Mouse (Mus musculus) hindbrain, embryonic 14.5 days (tissue): ENCODE measurements around the gene Tuft1. TPM values are rescaled to one million over a fixed set of nuclear protein-coding genes. Genes with fewer than 3 reads are reported as not detected.
A peak's percentile ranks its signal among the peaks of the same experiment; 100 is the strongest.
"Not testable (repeated sequence)": the region's sequence is repeated elsewhere in the genome, so short reads cannot be mapped to it uniquely, and the experiment has no call there.

Experiments
- ATAC-seq: fragments of 200-750 bp; cut with Nextera tagmentation; 2 replicates; pipeline ENCODE4 v1.8.0; 2017; ENCODE audit warnings: moderate number of reproducible peaks, mild to moderate bottlenecking, moderate TSS enrichment, moderate library complexity; ENCODE audit not compliant: low FRiP score
- DNase-seq: peaks from one replicate; pipeline ENCODE4 v3.0.0-alpha.2; 2015; ENCODE audit warnings: low spot score
- H3K27ac ChIP-seq: fragments of 300-500 bp; sonication (generic); 2 replicates; pipeline ENCODE4 v1.5.1; 2014; ENCODE audit warnings: mild to moderate bottlenecking, moderate library complexity
- H3K27me3 ChIP-seq: fragments of 300-500 bp; sonication (generic); 2 replicates; pipeline ENCODE4 v1.6.1; 2014; ENCODE audit warnings: mild to moderate bottlenecking, low read length, mixed read lengths; ENCODE audit not compliant: control insufficient read depth, insufficient read depth
- H3K36me3 ChIP-seq: fragments of 300-500 bp; sonication (generic); replicated peaks from 2 replicates; pipeline ENCODE4 v1.6.1; 2014; ENCODE audit not compliant: control insufficient read depth, insufficient read depth
- H3K4me1 ChIP-seq: fragments of 300-500 bp; sonication (generic); replicated peaks from 2 replicates; pipeline ENCODE4 v1.6.1; 2014; ENCODE audit warnings: antibody characterized with exemption, low read length, mixed read lengths; ENCODE audit not compliant: control insufficient read depth, insufficient read depth
- H3K4me2 ChIP-seq: fragments of 300-500 bp; sonication (generic); replicated peaks from 2 replicates; pipeline ENCODE4 v1.6.1; 2014; ENCODE audit warnings: mild to moderate bottlenecking, moderate library complexity
- H3K4me3 ChIP-seq: fragments of 300-500 bp; sonication (generic); replicated peaks from 2 replicates; pipeline ENCODE4 v1.5.1; 2014; ENCODE audit warnings: mild to moderate bottlenecking, low read length
- H3K9ac ChIP-seq: fragments of 300-500 bp; sonication (generic); 2 replicates; pipeline ENCODE4 v1.6.1; 2014
- H3K9me3 ChIP-seq: fragments of 300-500 bp; sonication (generic); 2 replicates; pipeline ENCODE4 v1.6.1; 2016; ENCODE audit warnings: low read length; ENCODE audit not compliant: control insufficient read depth
- WGBS: fragments of 180-500 bp; shearing (Covaris S2); extraction: QIAGEN DNeasy Blood & Tissue Kit; methylation state at CpG from one replicate; pipeline ENCODE4 v1.1.7; 2014; 5-methylcytosine and 5-hydroxymethylcytosine counted together
- polyA plus RNA-seq: library from polyadenylated mRNA; unstranded; fragments of >200 nt; fragmentation: Nextera tagmentation; extraction: Ambion mirVana; gene quantifications from 2 replicates; pipeline ENCODE4 v1.2.1, GENCODE M21; 2014

The Tuft1 gene
- polyA plus RNA-seq, 1 experiment from 2014 or later, result 7.2 TPM

DNA sequence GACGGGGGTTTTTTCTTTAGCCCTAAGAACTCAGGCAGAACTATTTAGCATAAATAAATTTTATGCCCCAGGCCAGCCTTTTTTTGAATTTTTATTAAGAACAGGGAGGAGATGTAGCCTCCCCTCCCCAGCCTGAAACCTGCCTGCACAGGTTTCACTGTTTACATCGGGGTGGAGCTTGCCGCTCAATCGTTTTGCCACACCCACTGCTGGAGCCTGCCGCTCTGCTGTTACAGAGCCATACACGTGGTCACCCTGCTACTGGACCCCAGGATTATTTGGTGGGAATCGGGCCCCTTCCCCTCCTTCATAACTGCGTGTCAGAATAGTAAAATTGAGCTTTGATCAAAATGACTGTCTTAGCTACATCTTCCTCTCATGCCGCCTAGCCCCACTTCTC lies 16.4 kb upstream of the Tuft1 start:
- not testable (repeated sequence) for DNase-seq, ATAC-seq, H3K9ac ChIP-seq, H3K27me3 ChIP-seq, H3K36me3 ChIP-seq, H3K4me3 ChIP-seq, H3K9me3 ChIP-seq, H3K27ac ChIP-seq, H3K4me1 ChIP-seq, H3K4me2 ChIP-seq
- WGBS, result 93% methylated on average over 9 of the region's 9 CpGs

DNA sequence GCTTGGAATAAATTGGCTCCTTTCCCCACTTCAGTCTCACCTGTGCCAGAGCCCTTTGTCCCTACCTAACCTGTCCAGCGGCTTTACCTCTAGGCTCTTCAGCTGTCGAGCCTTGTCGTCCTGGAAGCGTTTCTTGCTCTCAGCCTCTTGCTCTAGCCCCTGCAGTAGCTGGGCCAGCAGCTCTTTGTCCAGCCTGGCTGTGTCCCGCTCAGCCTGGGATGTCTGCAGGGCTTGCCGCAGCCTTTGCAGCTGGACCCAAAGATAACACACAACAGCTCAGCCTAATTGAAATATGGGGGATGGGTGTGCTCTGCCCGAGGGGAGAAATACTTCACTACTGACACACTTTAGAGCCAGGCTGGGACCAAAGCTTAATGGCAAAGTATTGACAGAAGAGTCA lies 7.2 kb upstream of the Tuft1 start:
- not testable (repeated sequence) for H3K9me3 ChIP-seq, H3K4me2 ChIP-seq, H3K9ac ChIP-seq, ATAC-seq, H3K27me3 ChIP-seq, H3K27ac ChIP-seq, H3K36me3 ChIP-seq, H3K4me1 ChIP-seq, DNase-seq, H3K4me3 ChIP-seq
- whole genome bisulfite sequencing, result 52% methylated on average over 7 of the region's 7 CpGs

DNA sequence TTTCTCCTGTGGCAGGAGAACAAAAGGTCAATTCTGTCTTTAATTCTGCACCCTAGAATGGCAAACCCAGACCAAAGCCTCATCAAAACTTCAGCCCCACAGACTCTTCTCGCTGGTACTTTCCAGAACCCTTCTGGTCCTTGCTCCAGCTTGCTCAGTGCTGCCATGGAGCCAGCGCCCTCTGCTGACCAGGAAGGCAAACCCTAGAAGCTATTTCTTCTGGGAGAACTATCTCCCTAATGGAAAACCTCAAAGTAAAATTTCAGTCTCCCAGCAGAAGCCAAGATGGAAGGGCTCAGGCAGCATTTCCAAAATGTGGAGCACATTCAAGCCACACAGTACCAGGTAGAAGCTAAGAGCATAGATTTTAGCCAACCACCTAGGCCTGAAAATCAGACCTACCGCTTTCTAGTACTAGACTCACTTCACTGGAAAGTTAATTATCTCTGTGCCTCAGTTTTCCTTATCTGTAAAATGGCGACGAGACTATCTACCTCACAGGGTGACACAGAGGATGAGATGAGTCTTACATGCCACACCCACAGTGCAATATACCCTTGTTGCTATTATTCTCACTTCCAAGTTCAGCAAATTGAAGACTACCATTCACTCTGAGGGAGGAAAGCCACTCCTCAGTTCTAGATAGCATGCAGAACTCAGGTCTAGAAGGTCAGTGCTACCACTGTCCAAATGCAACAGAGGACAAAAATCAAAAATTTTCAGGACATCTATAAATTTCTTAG lies 6.6 kb upstream of the Tuft1 start:
- DNase-seq, H3K36me3 ChIP-seq, H3K4me1 ChIP-seq, H3K27me3 ChIP-seq, H3K4me3 ChIP-seq, H3K9ac ChIP-seq, ATAC-seq, H3K4me2 ChIP-seq, H3K9me3 ChIP-seq, H3K27ac ChIP-seq: not testable (repeated sequence)
- WGBS, result 95% methylated on average over 3 of the region's 5 CpGs

DNA sequence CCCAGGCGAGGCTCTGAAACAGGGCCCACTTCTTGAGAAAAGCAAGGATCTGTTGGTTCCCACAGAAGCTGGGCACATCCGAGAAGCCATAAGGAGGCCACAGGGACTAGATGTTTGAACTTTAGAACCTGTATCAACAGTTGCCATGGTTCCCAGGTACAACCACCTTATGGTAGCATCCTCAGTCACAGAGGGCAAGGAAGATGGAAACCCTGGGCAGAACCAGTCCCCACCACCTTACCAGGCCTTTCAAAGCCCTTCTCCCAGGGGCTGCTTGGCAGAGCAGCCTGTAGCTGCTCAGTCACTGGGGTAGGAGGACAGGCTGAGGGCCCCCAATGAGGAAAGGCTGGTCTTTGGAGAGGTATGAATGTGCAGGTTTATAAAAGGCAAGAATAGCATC lies 2.2 kb upstream of the Tuft1 start:
- not testable (repeated sequence) for H3K4me3 ChIP-seq, H3K36me3 ChIP-seq, ATAC-seq, H3K9me3 ChIP-seq, H3K4me2 ChIP-seq, DNase-seq, H3K27ac ChIP-seq, H3K9ac ChIP-seq, H3K4me1 ChIP-seq, H3K27me3 ChIP-seq
- 90% methylated on average over 2 of the region's 2 CpGs for WGBS

DNA sequence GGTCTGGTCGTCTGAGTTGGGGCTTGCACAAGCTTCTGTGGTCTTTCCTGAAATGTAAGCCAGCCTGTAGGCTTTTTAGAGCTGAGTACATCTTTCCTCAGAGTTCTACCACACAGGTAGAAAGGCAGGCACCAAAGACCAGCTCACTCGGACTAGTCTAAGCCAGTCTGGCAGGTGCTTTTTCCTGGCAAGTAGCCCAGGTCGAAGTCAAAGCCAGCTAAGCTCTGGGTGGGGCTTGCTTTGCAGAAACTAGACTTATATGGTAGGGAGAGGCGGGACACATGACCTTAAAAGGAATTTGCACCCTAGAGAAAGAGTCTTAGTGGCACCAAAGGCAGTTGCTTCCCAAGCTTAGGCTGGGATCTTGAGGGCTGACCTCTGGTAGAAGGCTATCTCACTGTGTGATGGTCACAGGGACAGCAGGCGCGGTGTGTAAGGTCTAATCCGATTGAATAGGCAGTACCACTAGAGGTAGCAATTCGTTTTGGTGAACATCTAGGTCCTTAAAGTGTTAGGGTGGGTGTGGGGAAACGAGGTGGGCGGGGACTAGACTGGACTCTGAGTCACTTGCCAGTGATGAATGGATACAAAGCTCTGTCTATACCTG lies 573 bp upstream of the Tuft1 start:
- not testable (repeated sequence) for DNase-seq, H3K27me3 ChIP-seq, H3K36me3 ChIP-seq, H3K9me3 ChIP-seq, H3K27ac ChIP-seq, H3K9ac ChIP-seq, H3K4me1 ChIP-seq
- peak overlapping the region; percentile 41 for H3K4me2 ChIP-seq
- peak; percentile 51 for ATAC-seq
- peak overlapping the region; percentile 19 for H3K4me3 ChIP-seq
- WGBS, result 38% methylated on average over 7 of the region's 10 CpGs

DNA sequence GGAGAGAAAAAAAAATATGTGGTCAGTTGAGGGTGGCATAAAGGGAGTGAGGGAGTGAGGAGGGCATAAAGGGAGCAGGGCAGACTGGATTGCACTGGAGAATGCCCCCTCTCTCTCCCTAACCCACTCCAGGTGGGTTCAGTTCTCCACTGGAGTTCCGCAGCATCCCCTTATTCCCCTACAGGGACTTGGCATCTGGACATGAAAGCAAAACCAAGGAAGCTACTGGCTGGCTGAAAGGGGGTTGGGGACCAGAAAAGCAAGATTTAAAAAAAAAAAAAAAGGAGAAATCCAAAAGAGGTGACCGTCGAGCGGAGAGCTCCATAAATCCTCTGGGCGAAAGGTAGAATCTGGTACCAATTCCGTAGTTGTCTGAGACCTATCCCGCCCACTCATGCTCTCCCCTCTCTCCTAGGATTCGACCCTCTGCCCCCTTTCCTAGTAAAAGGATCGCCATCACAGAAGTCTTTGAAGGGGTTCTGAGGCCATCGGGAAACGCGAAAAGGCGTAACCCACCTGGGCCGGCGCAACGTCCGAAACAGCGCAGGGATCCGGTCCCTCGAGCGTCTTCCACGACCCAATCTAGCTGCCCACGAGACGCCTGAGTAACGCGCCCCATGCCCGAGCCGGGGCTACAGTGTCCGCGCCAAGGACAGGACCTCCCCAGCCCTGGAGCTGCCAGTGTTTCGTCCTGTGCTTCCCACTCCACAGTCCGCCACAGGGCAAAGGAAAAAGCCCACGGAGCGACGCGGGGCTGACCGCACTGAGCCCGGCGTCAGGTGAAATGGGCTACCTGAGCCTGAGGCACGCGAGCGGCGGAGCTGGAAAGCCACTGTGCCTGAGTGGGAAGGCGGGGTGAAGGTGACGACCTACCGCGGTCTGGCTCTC lies 576 bp downstream of the Tuft1 start:
- not testable (repeated sequence) for H3K9me3 ChIP-seq, H3K9ac ChIP-seq, H3K27ac ChIP-seq, ATAC-seq, H3K36me3 ChIP-seq, H3K4me1 ChIP-seq, DNase-seq, H3K27me3 ChIP-seq
- Histone ChIP-seq H3K4me3 (peak overlapping the region; percentile 36), H3K4me2 (peak overlapping the region; percentile 55)
- WGBS, result 3% methylated on average over 22 of the region's 47 CpGs

DNA sequence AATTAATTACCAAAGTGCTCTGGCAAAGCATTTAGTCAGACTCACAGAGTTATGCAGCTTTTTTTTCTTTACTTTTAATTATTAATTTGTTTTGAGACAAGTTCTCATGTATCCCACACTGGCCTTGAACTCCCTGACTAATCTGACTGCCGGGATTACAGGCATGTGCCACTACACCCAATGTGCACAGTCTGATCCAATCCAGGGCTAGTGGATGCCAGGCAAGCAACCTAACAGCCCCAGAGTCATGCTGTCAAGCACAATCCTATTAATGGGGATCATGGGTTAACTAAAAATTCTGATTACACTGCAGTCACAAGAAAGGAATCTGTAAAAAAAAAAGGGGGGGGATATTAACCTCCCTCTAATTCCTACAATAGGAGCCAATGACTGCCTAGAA lies 4.7 kb downstream of the Tuft1 start:
- not testable (repeated sequence) for H3K4me3 ChIP-seq, H3K4me2 ChIP-seq, H3K4me1 ChIP-seq, ATAC-seq, H3K27ac ChIP-seq, DNase-seq, H3K9ac ChIP-seq, H3K9me3 ChIP-seq, H3K27me3 ChIP-seq, H3K36me3 ChIP-seq
- WGBS, result 83% methylated on average over 1 of the region's 1 CpGs

DNA sequence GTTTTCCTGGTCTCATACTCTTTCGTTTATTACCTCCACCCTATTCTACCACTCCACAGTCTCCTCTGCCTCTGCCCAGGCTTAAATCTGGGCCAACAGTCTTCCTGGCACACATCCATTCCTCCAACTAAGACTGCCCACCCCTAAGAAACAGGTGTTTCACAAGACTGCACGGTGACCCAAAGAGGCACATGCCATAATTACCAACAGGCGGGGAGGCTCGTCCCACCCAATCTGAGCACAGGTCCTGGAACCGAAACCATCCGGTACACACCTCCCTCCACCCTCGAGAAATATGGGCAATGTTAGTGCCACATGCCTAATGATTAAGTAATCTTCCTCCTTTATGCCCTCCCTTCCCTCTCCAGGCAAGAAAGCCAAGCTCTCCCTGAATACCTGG lies 8.3 kb downstream of the Tuft1 start:
- Histone ChIP-seq H3K4me3 (no peak overlapping the region), H3K27ac (no peak overlapping the region), H3K4me1 (no peaks in the 10 kb centered on the region; the same call in 1 of the 2 replicates), H3K9ac (no peak overlapping the region), H3K36me3 (no peaks in the 10 kb centered on the region), H3K9me3 (no peaks in the 10 kb centered on the region), H3K27me3 (no peaks in the 10 kb centered on the region), H3K4me2 (no peak overlapping the region)
- WGBS, result 88% methylated on average over 7 of the region's 7 CpGs
- no peak for ATAC-seq
- no peak for DNase-seq
